Mouse (Mus musculus): ENCODE data around the gene Tmem229b. TPM values are rescaled to one million over a fixed set of nuclear protein-coding genes. Genes with fewer than 3 reads are reported as not detected.
A peak's percentile ranks its signal among the peaks of the same experiment; 100 is the strongest.

Tmem229b gene
- polyA plus RNA-seq, 1 experiment from 2014 or later = 4.7 TPM

DNA sequence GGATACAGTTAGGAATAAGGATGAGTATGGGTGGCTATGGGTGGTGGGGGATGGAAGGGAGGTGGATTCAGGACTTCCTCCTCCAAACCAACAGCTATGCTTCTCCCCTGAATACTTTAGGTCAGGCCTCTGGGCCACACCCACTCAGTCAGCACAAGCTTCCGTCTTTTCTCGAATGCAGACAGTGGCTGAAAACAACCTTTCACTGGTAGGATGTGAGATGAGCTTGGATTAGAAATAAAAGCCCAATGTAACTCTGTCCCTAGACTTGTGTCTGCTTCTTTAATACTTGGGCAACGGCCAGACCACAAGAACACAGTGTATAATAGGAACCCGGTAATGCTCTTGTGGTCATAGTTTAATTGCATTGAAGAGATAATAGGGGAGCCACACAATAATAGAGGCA, 10.6 kb upstream of the Tmem229b start:
- H3K4me2 ChIP-seq (replicated peaks; ENCODE audit: low read depth) = no peak overlapping the region
- WGBS = 39% methylated on average over 4 of the region's 4 CpGs
- ATAC-seq (ENCODE audit: low FRiP score, low TSS enrichment) = peak; percentile 38; the same call in 1 of the 2 replicates
- H3K9ac ChIP-seq (ENCODE audit: low read length) = no peak overlapping the region
- no peaks in the 10 kb centered on the region for H3K4me1 ChIP-seq (replicated peaks; ENCODE audit: control insufficient read depth, insufficient read depth)
- no peaks in the 10 kb centered on the region for H3K36me3 ChIP-seq (ENCODE audit: control insufficient read depth, insufficient read depth, low read length)
- DNase-seq (ENCODE audit: low spot score) = peak; percentile 32
- H3K27me3 ChIP-seq (ENCODE audit: control insufficient read depth, insufficient read depth, low read length) = no peaks in the 10 kb centered on the region
- no peak overlapping the region for H3K27ac ChIP-seq (replicated peaks)
- H3K4me3 ChIP-seq (ENCODE audit: low read depth, low read length) = no peak overlapping the region
- no peak for TF ChIP-seq EP300 (optimal IDR thresholded peaks at IDR 0.05)
- no peaks in the 10 kb centered on the region for H3K9me3 ChIP-seq (ENCODE audit: control insufficient read depth, low read length)

DNA sequence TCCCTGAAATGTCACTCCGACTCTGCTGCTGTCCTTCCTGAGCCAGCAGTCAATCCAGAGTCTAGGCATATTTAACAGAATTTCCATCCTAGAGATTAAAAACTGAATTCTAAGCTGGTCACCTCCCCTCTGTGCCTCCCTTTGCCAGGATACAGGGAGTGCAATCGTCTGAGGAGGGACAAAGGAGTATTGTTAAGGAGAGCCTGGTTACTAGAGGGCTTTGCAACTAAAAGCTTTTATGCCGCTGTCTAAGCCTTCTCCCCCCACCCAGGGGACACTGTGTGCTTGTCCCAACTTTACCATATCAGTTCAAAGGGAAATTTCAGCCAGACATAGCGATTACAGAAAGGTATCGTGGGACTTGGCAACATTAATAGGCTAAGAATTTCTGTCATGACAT, 8.7 kb upstream of the Tmem229b start:
- no peak overlapping the region for H3K4me3 ChIP-seq (ENCODE audit: low read depth, low read length)
- TF ChIP-seq EP300 (optimal IDR thresholded peaks at IDR 0.05) = no peak
- TF ChIP-seq CTCF (IDR thresholded peaks at IDR 0.05; ENCODE audit: low read depth) = no peak
- DNase-seq (ENCODE audit: low spot score) = no peak
- 51% methylated on average over 5 of the region's 5 CpGs for WGBS
- H3K9ac ChIP-seq (ENCODE audit: low read length) = no peak overlapping the region
- H3K9me3 ChIP-seq (ENCODE audit: control insufficient read depth, low read length) = no peaks in the 10 kb centered on the region
- H3K4me2 ChIP-seq (replicated peaks; ENCODE audit: low read depth) = no peak overlapping the region
- ATAC-seq (ENCODE audit: low FRiP score, low TSS enrichment) = no peak
- no peaks in the 10 kb centered on the region for H3K36me3 ChIP-seq (ENCODE audit: control insufficient read depth, insufficient read depth, low read length)
- no peaks in the 10 kb centered on the region for H3K4me1 ChIP-seq (replicated peaks; ENCODE audit: control insufficient read depth, insufficient read depth)
- H3K27me3 ChIP-seq (ENCODE audit: control insufficient read depth, insufficient read depth, low read length) = no peaks in the 10 kb centered on the region
- no peak overlapping the region for H3K27ac ChIP-seq (replicated peaks)

DNA sequence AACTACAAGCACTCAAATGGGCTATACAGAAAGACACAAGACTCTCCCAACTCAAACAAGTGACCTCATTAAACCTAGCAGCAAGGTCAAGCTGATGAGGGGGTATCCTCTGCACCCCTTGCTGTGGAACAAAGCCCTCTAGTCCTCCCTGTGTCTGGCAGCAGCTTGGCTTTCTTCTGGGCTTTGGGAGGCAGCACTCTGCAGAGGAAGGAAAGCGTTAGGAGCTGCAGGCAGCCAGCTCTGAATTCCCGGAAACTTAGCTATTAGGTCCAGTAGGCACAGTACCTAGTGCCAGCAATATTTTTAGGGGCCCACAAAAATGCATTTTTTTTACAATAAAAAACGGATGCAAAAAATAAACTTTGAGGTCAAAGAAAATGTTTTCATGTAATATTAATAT, 3.1 kb upstream of the Tmem229b start:
- H3K4me1 ChIP-seq (replicated peaks; ENCODE audit: control insufficient read depth, insufficient read depth) = no peaks in the 10 kb centered on the region
- H3K4me3 ChIP-seq (ENCODE audit: low read depth, low read length) = no peak overlapping the region
- H3K9ac ChIP-seq (ENCODE audit: low read length) = no peak overlapping the region
- H3K4me2 ChIP-seq (replicated peaks; ENCODE audit: low read depth) = no peak overlapping the region
- H3K27ac ChIP-seq (replicated peaks) = no peak overlapping the region
- H3K9me3 ChIP-seq (ENCODE audit: control insufficient read depth, low read length) = no peaks in the 10 kb centered on the region
- H3K36me3 ChIP-seq (ENCODE audit: control insufficient read depth, insufficient read depth, low read length) = no peaks in the 10 kb centered on the region
- DNase-seq (ENCODE audit: low spot score) = no peak
- TF ChIP-seq CTCF (IDR thresholded peaks at IDR 0.05; ENCODE audit: low read depth) = no peak
- TF ChIP-seq EP300 (optimal IDR thresholded peaks at IDR 0.05) = no peak
- no peak for ATAC-seq (ENCODE audit: low FRiP score, low TSS enrichment)
- 34% methylated on average over 3 of the region's 3 CpGs for WGBS
- H3K27me3 ChIP-seq (ENCODE audit: control insufficient read depth, insufficient read depth, low read length) = no peaks in the 10 kb centered on the region

DNA sequence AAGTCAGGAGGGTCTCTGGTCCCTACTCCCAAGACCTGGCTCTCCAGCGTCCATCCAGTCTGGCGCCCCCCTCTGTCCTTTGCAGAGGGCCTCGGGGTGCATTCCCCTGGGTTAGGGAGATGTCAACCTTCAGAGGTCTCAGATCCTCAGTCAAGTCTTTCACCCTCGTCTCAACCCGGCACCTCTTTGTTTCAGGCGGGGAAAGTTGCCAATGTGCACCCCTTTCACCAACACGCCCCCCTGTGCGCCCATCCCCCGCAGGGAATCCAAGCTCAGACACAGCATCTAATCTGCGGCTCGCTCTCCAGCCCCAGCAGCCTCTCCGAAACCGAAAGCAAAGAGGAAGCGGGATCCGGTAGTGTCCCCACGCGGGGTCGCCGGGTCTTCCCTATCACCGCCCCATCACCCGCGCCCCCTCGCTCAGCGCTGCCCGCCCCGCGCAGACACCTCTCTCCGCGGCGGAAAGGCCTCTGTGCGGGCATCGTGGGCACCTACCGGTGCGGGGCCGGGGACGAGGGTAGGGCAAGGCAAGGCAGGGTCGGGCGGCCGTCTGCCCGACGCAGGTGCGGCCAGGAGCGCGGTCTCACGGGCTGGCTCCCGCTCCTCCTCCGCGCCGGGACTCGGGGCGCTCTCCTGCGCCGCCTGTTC, 825 bp downstream of the Tmem229b start:
- peak; percentile 71 for ATAC-seq (ENCODE audit: low FRiP score, low TSS enrichment)
- DNase-seq (ENCODE audit: low spot score) = peak; percentile 67
- peak overlapping the region; percentile 93 for H3K4me3 ChIP-seq (ENCODE audit: low read depth, low read length)
- peak overlapping the region; percentile 89 for H3K4me2 ChIP-seq (replicated peaks; ENCODE audit: low read depth)
- H3K27me3 ChIP-seq (ENCODE audit: control insufficient read depth, insufficient read depth, low read length) = no peaks in the 10 kb centered on the region
- H3K36me3 ChIP-seq (ENCODE audit: control insufficient read depth, insufficient read depth, low read length) = no peaks in the 10 kb centered on the region
- H3K4me1 ChIP-seq (replicated peaks; ENCODE audit: control insufficient read depth, insufficient read depth) = no peaks in the 10 kb centered on the region
- peak overlapping the region; percentile 78 for H3K9ac ChIP-seq (ENCODE audit: low read length)
- under 1% methylated on average over 39 of the region's 53 CpGs for WGBS
- TF ChIP-seq CTCF (IDR thresholded peaks at IDR 0.05; ENCODE audit: low read depth) (peak; percentile 68), EP300 (optimal IDR thresholded peaks at IDR 0.05) (no peak)
- peak overlapping the region; percentile 69 for H3K27ac ChIP-seq (replicated peaks)
- no peaks in the 10 kb centered on the region for H3K9me3 ChIP-seq (ENCODE audit: control insufficient read depth, low read length)

DNA sequence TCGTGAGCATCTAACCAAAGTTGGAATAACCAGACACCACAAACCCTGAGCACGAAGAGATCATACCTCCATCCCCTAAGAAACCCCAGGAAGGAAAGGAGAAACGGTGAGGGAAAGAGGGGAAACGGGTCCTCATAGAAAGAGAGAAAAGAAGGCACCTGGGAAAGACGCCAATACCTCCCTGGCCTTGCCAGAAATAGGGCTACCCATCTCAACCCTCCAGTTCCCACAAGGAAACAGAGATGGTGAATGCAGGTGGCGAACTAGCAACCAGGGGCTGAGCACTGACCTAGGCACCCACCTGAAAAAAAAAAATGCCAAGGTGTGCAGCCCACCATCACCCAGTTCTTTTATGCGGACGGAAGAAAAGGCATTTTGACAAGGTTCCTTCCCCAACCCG, 1.4 kb downstream of the Tmem229b start:
- H3K9ac ChIP-seq (ENCODE audit: low read length) = peak overlapping the region; percentile 78; the same call in 1 of the 2 replicates
- no peaks in the 10 kb centered on the region for H3K4me1 ChIP-seq (replicated peaks; ENCODE audit: control insufficient read depth, insufficient read depth)
- H3K4me3 ChIP-seq (ENCODE audit: low read depth, low read length) = peak overlapping the region; percentile 93
- peak overlapping the region; percentile 89 for H3K4me2 ChIP-seq (replicated peaks; ENCODE audit: low read depth)
- no peaks in the 10 kb centered on the region for H3K36me3 ChIP-seq (ENCODE audit: control insufficient read depth, insufficient read depth, low read length)
- H3K9me3 ChIP-seq (ENCODE audit: control insufficient read depth, low read length) = no peaks in the 10 kb centered on the region
- H3K27ac ChIP-seq (replicated peaks) = no peak overlapping the region
- H3K27me3 ChIP-seq (ENCODE audit: control insufficient read depth, insufficient read depth, low read length) = no peaks in the 10 kb centered on the region
- ATAC-seq (ENCODE audit: low FRiP score, low TSS enrichment) (no peak), DNase-seq (ENCODE audit: low spot score) (no peak)
- WGBS = 37% methylated on average over 9 of the region's 9 CpGs
- TF ChIP-seq CTCF (IDR thresholded peaks at IDR 0.05; ENCODE audit: low read depth) (no peak), EP300 (optimal IDR thresholded peaks at IDR 0.05) (no peak)

DNA sequence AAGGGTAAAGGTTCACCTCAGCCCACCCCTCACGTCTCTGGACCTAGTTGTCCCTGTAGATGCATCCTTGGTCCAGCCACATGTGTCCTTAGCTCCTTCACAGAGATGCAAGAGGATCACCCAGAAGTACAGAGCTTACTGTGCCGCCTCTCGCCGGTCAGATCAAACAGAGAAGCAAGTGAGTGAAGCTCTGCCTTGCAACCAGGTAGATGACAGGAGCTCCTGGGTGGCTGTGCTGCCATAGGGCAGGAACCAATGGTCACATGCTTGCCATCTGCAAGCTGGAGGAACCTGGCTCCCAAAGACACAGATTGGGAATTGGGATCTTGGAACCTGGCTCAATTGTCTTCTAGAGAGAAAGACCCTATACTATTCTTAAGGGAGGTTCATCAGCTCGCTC, 2.0 kb downstream of the Tmem229b start:
- H3K27ac ChIP-seq (replicated peaks) = no peak overlapping the region

More for the DNA sequence above, 2.0 kb downstream of the Tmem229b start:
- H3K9me3 ChIP-seq (ENCODE audit: control insufficient read depth, low read length) = no peaks in the 10 kb centered on the region
- DNase-seq (ENCODE audit: low spot score) (no peak), ATAC-seq (ENCODE audit: low FRiP score, low TSS enrichment) (no peak)
- no peaks in the 10 kb centered on the region for H3K36me3 ChIP-seq (ENCODE audit: control insufficient read depth, insufficient read depth, low read length)
- TF ChIP-seq CTCF (IDR thresholded peaks at IDR 0.05; ENCODE audit: low read depth) = no peak
- TF ChIP-seq EP300 (optimal IDR thresholded peaks at IDR 0.05) = no peak
- H3K4me2 ChIP-seq (replicated peaks; ENCODE audit: low read depth) = no peak overlapping the region
- no peak overlapping the region for H3K4me3 ChIP-seq (ENCODE audit: low read depth, low read length)
- H3K4me1 ChIP-seq (replicated peaks; ENCODE audit: control insufficient read depth, insufficient read depth) = no peaks in the 10 kb centered on the region
- H3K9ac ChIP-seq (ENCODE audit: low read length) = no peak overlapping the region
- 82% methylated on average over 5 of the region's 5 CpGs for WGBS
- H3K27me3 ChIP-seq (ENCODE audit: control insufficient read depth, insufficient read depth, low read length) = no peaks in the 10 kb centered on the region

All from stomach, postnatal 0 days (tissue).